Mouse (Mus musculus): Measurements from ENCODE around the gene Arl14ep. TPM values are rescaled to one million over a fixed set of nuclear protein-coding genes. Genes with fewer than 3 reads are reported as not detected.

Arl14ep gene
- polyA plus RNA-seq, 1 experiment: not detected

DNA sequence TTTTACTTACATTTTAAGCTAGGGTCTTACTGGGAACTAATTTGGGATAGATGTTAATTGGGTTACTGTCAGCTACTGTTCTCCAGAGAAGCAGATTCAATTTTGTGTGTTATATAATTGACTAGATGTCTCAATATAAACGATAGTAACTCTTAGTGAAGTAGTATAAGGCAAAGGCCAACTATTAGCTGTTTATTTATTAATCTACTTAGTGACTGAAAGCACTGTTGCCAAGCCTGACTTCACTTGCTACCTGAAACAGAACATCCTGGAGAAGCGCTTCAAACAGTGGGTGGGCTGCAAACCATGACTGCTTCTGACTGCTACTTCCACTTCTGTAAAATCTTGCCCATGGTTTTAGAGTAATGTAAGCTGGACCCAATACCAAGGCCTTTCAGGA lies 13.2 kb downstream of the Arl14ep start:
- no peak overlapping the region for H3K4me3 ChIP-seq (ENCODE audit: insufficient read depth, low read depth, low read length)
- no peak overlapping the region for H3K27ac ChIP-seq (ENCODE audit: insufficient read depth, low read depth, low read length)
- WGBS: 83% methylated on average over 2 of the region's 2 CpGs
- TF ChIP-seq CTCF (IDR thresholded peaks at IDR 0.05; ENCODE audit: insufficient read depth, low read depth, low read length): no peak
- TF ChIP-seq POLR2A (IDR thresholded peaks at IDR 0.05; ENCODE audit: insufficient read depth, low read depth, low read length): no peak
- no peaks in the 10 kb centered on the region for H3K4me1 ChIP-seq (ENCODE audit: control insufficient read depth, insufficient read depth, low read length)

DNA sequence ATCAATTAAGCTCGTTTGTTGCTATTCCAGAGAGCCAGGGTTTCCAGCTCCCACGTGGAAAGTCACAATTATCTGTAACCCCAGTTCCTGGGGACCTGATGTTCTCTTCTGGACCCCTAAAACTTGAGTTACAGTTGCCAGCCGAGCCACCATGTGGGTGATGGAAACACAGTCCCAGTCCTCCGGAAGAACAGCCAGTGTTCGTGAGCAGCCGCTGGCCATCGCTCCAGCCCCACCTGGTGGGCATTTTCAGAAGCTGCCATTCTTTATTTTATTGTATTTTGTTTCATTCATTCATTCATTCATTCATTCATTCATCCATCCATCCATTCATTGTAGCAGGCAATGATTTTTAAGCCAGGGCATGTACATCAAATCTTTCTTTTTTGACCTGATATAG lies 14.0 kb downstream of the Arl14ep start:
- TF ChIP-seq CTCF (IDR thresholded peaks at IDR 0.05; ENCODE audit: insufficient read depth, low read depth, low read length) (no peak), POLR2A (IDR thresholded peaks at IDR 0.05; ENCODE audit: insufficient read depth, low read depth, low read length) (no peak)
- 42% methylated on average over 7 of the region's 7 CpGs for WGBS

GRCm38 (mm10) chr2:106959380-106959779 lies 14.8 kb downstream of the Arl14ep start:
- H3K4me3 ChIP-seq (ENCODE audit: insufficient read depth, low read depth, low read length): no peak overlapping the region
- H3K27ac ChIP-seq (ENCODE audit: insufficient read depth, low read depth, low read length): no peak overlapping the region
- 83% methylated on average over 5 of the region's 5 CpGs for WGBS
- TF ChIP-seq POLR2A (IDR thresholded peaks at IDR 0.05; ENCODE audit: insufficient read depth, low read depth, low read length): no peak
- TF ChIP-seq CTCF (IDR thresholded peaks at IDR 0.05; ENCODE audit: insufficient read depth, low read depth, low read length): no peak
- H3K4me1 ChIP-seq (ENCODE audit: control insufficient read depth, insufficient read depth, low read length): no peaks in the 10 kb centered on the region

More for the DNA sequence above, 14.0 kb downstream of the Arl14ep start:
- Histone ChIP-seq H3K4me1 (ENCODE audit: control insufficient read depth, insufficient read depth, low read length) (no peaks in the 10 kb centered on the region), H3K27ac (ENCODE audit: insufficient read depth, low read depth, low read length) (no peak overlapping the region), H3K4me3 (ENCODE audit: insufficient read depth, low read depth, low read length) (no peak overlapping the region)

DNA sequence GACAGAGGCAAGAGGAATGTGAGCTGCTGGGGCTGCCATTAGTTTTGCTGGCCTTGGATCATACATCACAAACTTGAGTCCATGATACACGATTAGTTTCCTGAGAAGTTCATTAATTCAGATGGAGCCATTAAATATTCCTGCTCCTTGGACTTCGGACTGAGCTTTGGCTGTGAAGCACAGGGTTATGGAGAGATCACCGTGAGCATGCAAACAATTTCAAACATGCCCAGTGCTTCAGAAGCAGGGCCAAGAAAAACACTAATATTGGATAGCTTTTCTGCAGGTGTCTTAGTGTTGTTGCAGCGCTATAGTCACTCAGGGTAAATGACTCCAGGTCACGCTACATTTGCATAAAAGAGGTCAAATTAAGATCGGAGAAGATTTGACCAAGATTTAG lies 15.3 kb downstream of the Arl14ep start:
- Histone ChIP-seq H3K4me3 (ENCODE audit: insufficient read depth, low read depth, low read length) (no peak overlapping the region), H3K4me1 (ENCODE audit: control insufficient read depth, insufficient read depth, low read length) (no peaks in the 10 kb centered on the region), H3K27ac (ENCODE audit: insufficient read depth, low read depth, low read length) (no peak overlapping the region)
- TF ChIP-seq CTCF (IDR thresholded peaks at IDR 0.05; ENCODE audit: insufficient read depth, low read depth, low read length) (no peak), POLR2A (IDR thresholded peaks at IDR 0.05; ENCODE audit: insufficient read depth, low read depth, low read length) (no peak)
- 87% methylated on average over 6 of the region's 6 CpGs for WGBS

GRCm38 (mm10) chr2:106956146-106956545 lies 18.1 kb downstream of the Arl14ep start:
- H3K27ac ChIP-seq (ENCODE audit: insufficient read depth, low read depth, low read length): no peak overlapping the region

DNA sequence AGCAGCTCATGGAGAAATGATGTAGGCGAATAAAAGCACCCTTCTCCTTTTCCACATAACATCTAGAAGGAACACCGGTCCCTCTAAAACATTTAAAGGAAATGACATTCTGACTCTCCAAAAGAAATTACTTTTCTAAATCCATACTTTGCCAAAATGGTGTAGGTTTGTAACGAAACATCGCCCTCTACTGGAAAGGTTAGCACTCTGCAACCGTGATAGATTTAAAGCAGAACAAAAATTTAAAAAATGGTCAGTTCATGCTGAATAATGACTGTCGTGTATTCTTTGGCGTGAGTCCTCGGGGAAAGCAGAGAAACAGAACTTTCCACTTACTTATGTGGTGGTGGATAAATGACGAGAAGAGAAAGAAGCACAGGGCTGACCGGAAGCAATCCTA lies 18.6 kb downstream of the Arl14ep start:
- Histone ChIP-seq H3K27ac (ENCODE audit: insufficient read depth, low read depth, low read length) (no peak overlapping the region), H3K4me1 (ENCODE audit: control insufficient read depth, insufficient read depth, low read length) (no peaks in the 10 kb centered on the region), H3K4me3 (ENCODE audit: insufficient read depth, low read depth, low read length) (no peak overlapping the region)
- WGBS: 8% methylated on average over 10 of the region's 10 CpGs
- no peak for TF ChIP-seq POLR2A (IDR thresholded peaks at IDR 0.05; ENCODE audit: insufficient read depth, low read depth, low read length)
- no peak for TF ChIP-seq CTCF (IDR thresholded peaks at IDR 0.05; ENCODE audit: insufficient read depth, low read depth, low read length)

More at GRCm38 (mm10) chr2:106956146-106956545, 18.1 kb downstream of the Arl14ep start:
- H3K4me1 ChIP-seq (ENCODE audit: control insufficient read depth, insufficient read depth, low read length): no peaks in the 10 kb centered on the region
- TF ChIP-seq POLR2A (IDR thresholded peaks at IDR 0.05; ENCODE audit: insufficient read depth, low read depth, low read length) (no peak), CTCF (IDR thresholded peaks at IDR 0.05; ENCODE audit: insufficient read depth, low read depth, low read length) (no peak)
- no peak overlapping the region for H3K4me3 ChIP-seq (ENCODE audit: insufficient read depth, low read depth, low read length)
- WGBS: 57% methylated on average over 6 of the region's 6 CpGs

GRCm38 (mm10) chr2:106954975-106955374 lies 19.2 kb downstream of the Arl14ep start:
- Histone ChIP-seq H3K4me3 (ENCODE audit: insufficient read depth, low read depth, low read length) (no peak overlapping the region), H3K27ac (ENCODE audit: insufficient read depth, low read depth, low read length) (no peak overlapping the region), H3K4me1 (ENCODE audit: control insufficient read depth, insufficient read depth, low read length) (no peaks in the 10 kb centered on the region)
- TF ChIP-seq POLR2A (IDR thresholded peaks at IDR 0.05; ENCODE audit: insufficient read depth, low read depth, low read length) (no peak), CTCF (IDR thresholded peaks at IDR 0.05; ENCODE audit: insufficient read depth, low read depth, low read length) (no peak)
- WGBS: 66% methylated on average over 6 of the region's 6 CpGs

DNA sequence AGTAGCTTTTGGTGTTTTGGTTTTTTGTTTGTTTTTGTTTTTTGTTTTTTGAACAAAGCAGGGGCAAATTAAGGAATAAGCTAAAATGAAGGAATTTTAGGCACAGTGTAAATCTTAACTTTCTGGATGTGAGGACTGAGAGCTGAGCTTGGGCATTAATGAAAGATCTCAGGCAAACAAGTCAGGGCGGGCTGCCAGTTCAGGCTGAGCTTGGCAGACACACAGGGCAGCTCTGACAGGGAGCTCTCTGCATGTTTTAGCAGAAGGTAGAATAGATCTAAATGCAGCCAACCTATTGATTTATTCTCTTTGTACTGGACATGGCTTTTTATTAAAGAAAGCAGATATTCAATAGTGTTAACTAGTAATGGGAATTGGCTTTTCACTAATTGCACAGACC lies 31.8 kb downstream of the Arl14ep start:
- H3K4me1 ChIP-seq (ENCODE audit: control insufficient read depth, insufficient read depth, low read length): no peaks in the 10 kb centered on the region
- TF ChIP-seq CTCF (IDR thresholded peaks at IDR 0.05; ENCODE audit: insufficient read depth, low read depth, low read length): no peak
- TF ChIP-seq POLR2A (IDR thresholded peaks at IDR 0.05; ENCODE audit: insufficient read depth, low read depth, low read length): no peak
- H3K4me3 ChIP-seq (ENCODE audit: insufficient read depth, low read depth, low read length): no peak overlapping the region
- WGBS: 58% methylated on average over 1 of the region's 1 CpGs
- no peak overlapping the region for H3K27ac ChIP-seq (ENCODE audit: insufficient read depth, low read depth, low read length)

DNA sequence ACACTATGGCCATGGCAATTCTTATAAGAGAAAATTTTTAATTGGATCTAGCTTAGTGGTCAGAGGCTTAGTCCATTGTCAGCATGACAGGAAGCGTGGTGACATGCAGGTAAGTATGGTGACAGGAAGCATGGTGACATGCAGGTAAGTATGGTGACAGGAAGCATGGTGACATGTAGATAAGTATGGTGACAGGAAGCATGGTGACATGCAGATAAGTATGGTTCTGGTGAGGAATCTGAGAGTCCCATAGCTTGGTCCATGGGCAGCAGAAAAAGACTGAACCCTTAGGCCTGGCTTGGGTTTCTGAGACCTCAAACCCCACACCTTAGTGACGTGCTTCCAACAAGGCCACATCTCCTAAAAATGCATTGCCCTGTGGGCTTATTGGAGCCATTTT lies 38.5 kb downstream of the Arl14ep start:
- TF ChIP-seq POLR2A (IDR thresholded peaks at IDR 0.05; ENCODE audit: insufficient read depth, low read depth, low read length) (no peak), CTCF (IDR thresholded peaks at IDR 0.05; ENCODE audit: insufficient read depth, low read depth, low read length) (no peak)
- no peak overlapping the region for H3K27ac ChIP-seq (ENCODE audit: insufficient read depth, low read depth, low read length)
- H3K4me1 ChIP-seq (ENCODE audit: control insufficient read depth, insufficient read depth, low read length): no peaks in the 10 kb centered on the region
- no peak overlapping the region for H3K4me3 ChIP-seq (ENCODE audit: insufficient read depth, low read depth, low read length)
- WGBS: 97% methylated on average over 2 of the region's 2 CpGs

DNA sequence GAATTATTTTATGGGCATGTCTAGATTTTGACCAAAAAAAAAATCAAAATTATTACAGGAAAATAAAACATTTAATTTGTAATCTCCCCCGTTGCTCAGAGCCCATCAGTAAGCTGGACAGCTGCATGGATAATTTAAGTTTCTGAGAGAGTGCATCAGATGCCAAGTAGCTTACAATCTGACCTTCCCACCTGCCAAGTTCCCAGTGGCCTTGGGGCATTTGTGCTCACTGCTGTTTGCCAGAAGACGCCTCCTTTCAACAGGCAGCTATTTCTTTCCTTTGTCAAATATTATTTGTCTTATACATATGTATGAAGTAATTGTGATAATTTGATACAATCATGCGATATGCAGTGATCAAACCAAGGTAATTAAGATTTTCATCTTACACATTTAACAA lies 44.3 kb downstream of the Arl14ep start:
- Histone ChIP-seq H3K4me3 (ENCODE audit: insufficient read depth, low read depth, low read length) (no peak overlapping the region), H3K4me1 (ENCODE audit: control insufficient read depth, insufficient read depth, low read length) (no peaks in the 10 kb centered on the region), H3K27ac (ENCODE audit: insufficient read depth, low read depth, low read length) (no peak overlapping the region)
- TF ChIP-seq POLR2A (IDR thresholded peaks at IDR 0.05; ENCODE audit: insufficient read depth, low read depth, low read length): no peak
- TF ChIP-seq CTCF (IDR thresholded peaks at IDR 0.05; ENCODE audit: insufficient read depth, low read depth, low read length): no peak
- 50% methylated on average over 3 of the region's 3 CpGs for WGBS

Other genes with a start within 250 kb of the Arl14ep start
- gene Fshb, start 85.2 kb upstream of the Arl14ep start, polyA plus RNA-seq (2012; ENCODE audit: insufficient read depth, insufficient read length, low replicate concordance, missing spikeins): not detected in 2 replicates